Mouse (Mus musculus) CH12.LX (cell line): ENCODE results near the gene Tmem52. TPM values are rescaled to one million over a fixed set of nuclear protein-coding genes. Genes with fewer than 3 reads are reported as not detected.

Source experiments
- DNase-seq: peaks from one replicate; pipeline ENCODE4 v3.0.0-alpha.2; 2013; ENCODE audit errors: extremely low read depth
- H3K27ac ChIP-seq: 2 replicates; pipeline ENCODE4 v1.5.1; 2012; ENCODE audit warnings: low read depth, mild to moderate bottlenecking, control low read depth, moderate library complexity; ENCODE audit not compliant: insufficient read depth
- H3K27me3 ChIP-seq: replicated peaks from 2 replicates; pipeline ENCODE3; 2012; ENCODE audit warnings: inconsistent platforms
- H3K36me3 ChIP-seq, 2 experiments: replicated peaks in 1 of 2; 2 replicates each; pipeline versions ENCODE3 to v1.6.1; 2012; ENCODE audit warnings: inconsistent platforms in 1 of 2, low read length in 1 of 2, mild to moderate bottlenecking in 1 of 2, mixed read lengths in 1 of 2, moderate library complexity in 1 of 2; ENCODE audit not compliant: control insufficient read depth in 1 of 2, insufficient read depth in 1 of 2
- H3K4me1 ChIP-seq, 2 experiments: 2 replicates each; pipeline ENCODE4 v1.6.1; 2012; ENCODE audit warnings: inconsistent platforms in 1 of 2, moderate library complexity in 1 of 2; ENCODE audit not compliant: insufficient read depth in 2 of 2, control insufficient read depth in 1 of 2
- H3K4me2 ChIP-seq: 2 replicates; pipeline ENCODE4 v1.6.1; 2012; ENCODE audit warnings: low read depth, mild to moderate bottlenecking, control low read depth; ENCODE audit not compliant: poor library complexity, insufficient read depth, severe bottlenecking
- H3K4me3 ChIP-seq, 3 experiments: fragments of 150-350 bp in 1 of 3; sonication (generic) in 1 of 3; replicated peaks in 1 of 3; 2 replicates each; pipeline versions ENCODE3 to v1.5.1; 2011 to 2012; ENCODE audit warnings: low read depth in 2 of 3, low read length in 2 of 3, mild to moderate bottlenecking in 2 of 3, moderate library complexity in 2 of 3, control low read depth in 1 of 3, improper control_type of control experiment in 1 of 3, inconsistent platforms in 1 of 3, mixed read lengths in 1 of 3; ENCODE audit not compliant: poor library complexity in 1 of 3
- H3K79me2 ChIP-seq: replicated peaks from 2 replicates; pipeline ENCODE4 v1.6.1; 2012; ENCODE audit warnings: mild to moderate bottlenecking, moderate library complexity; ENCODE audit not compliant: control insufficient read depth, poor library complexity, insufficient read depth, severe bottlenecking; ENCODE audit errors: extremely low read depth
- H3K9ac ChIP-seq: 2 replicates; pipeline ENCODE4 v1.6.1; 2012; ENCODE audit warnings: low read depth, mild to moderate bottlenecking, control low read depth, moderate library complexity; ENCODE audit not compliant: insufficient read depth
- H3K9me3 ChIP-seq: replicated peaks from 2 replicates; pipeline ENCODE3; 2012; ENCODE audit warnings: low read length, inconsistent platforms, mixed read lengths
- BHLHE40 ChIP-seq: IDR thresholded peaks from 2 replicates; pipeline ENCODE4 v1.6.1; 2011; ENCODE audit warnings: mild to moderate bottlenecking, low read depth, low read length, improper control_type of control experiment
- CHD1 ChIP-seq: IDR thresholded peaks from 2 replicates; pipeline ENCODE4 v1.6.1; 2012; ENCODE audit warnings: low read depth, low read length, improper control_type of control experiment, inconsistent platforms
- CTCF ChIP-seq, 2 experiments: IDR thresholded peaks in 1 of 2; conservative IDR thresholded peaks in 1 of 2; 2 replicates each; pipeline ENCODE4 v1.5.1; 2011 to 2012; ENCODE audit warnings: low read depth in 2 of 2, low read length in 2 of 2, improper control_type of control experiment in 1 of 2, inconsistent platforms in 1 of 2, mild to moderate bottlenecking in 1 of 2, moderate library complexity in 1 of 2
- ELF1 ChIP-seq: IDR thresholded peaks from 2 replicates; pipeline ENCODE4 v1.6.1; 2014; ENCODE audit warnings: low read depth, mild to moderate bottlenecking, inconsistent platforms, low read length, improper control_type of control experiment
- ETS1 ChIP-seq: conservative IDR thresholded peaks from 2 replicates; pipeline ENCODE4 v1.6.1; 2012; ENCODE audit warnings: low read depth, mild to moderate bottlenecking, inconsistent platforms, low read length, improper control_type of control experiment, moderate library complexity
- GABPA ChIP-seq: IDR thresholded peaks from 2 replicates; pipeline ENCODE4 v1.6.1; 2012; ENCODE audit warnings: low read depth, low read length, improper control_type of control experiment, inconsistent platforms; ENCODE audit not compliant: insufficient replicate concordance
- IRF4 ChIP-seq: IDR thresholded peaks from 2 replicates; pipeline ENCODE4 v1.6.1; 2014; ENCODE audit warnings: low read depth, mild to moderate bottlenecking, inconsistent platforms, low read length, improper control_type of control experiment
- JUND ChIP-seq: conservative IDR thresholded peaks from 2 replicates; pipeline ENCODE4 v1.6.1; 2011; ENCODE audit warnings: low read depth, low read length, improper control_type of control experiment
- KAT2A ChIP-seq: IDR thresholded peaks from 2 replicates; pipeline ENCODE4 v1.6.1; 2012; ENCODE audit warnings: low read length, improper control_type of control experiment, inconsistent platforms; ENCODE audit not compliant: insufficient replicate concordance
- MAX ChIP-seq: IDR thresholded peaks from 2 replicates; pipeline ENCODE4 v1.6.1; 2011; ENCODE audit warnings: low read length, improper control_type of control experiment
- MYC ChIP-seq: IDR thresholded peaks from 2 replicates; pipeline ENCODE4 v1.6.1; 2011; ENCODE audit warnings: low read depth, mild to moderate bottlenecking, improper control_type of control experiment, low read length
- NRF1 ChIP-seq: IDR thresholded peaks from 2 replicates; pipeline ENCODE4 v1.6.1; 2014; ENCODE audit warnings: low read depth, mild to moderate bottlenecking, inconsistent platforms, low read length, improper control_type of control experiment, moderate library complexity
- PAX5 ChIP-seq: IDR thresholded peaks from 2 replicates; pipeline ENCODE4 v1.6.1; 2012; ENCODE audit warnings: low read length, inconsistent platforms, mixed read lengths
- POLR2A ChIP-seq: IDR thresholded peaks from 2 replicates; pipeline ENCODE4 v1.6.1; 2011; ENCODE audit warnings: low read depth, mild to moderate bottlenecking, improper control_type of control experiment, low read length
- POLR2AphosphoS2 ChIP-seq: IDR thresholded peaks from 2 replicates; pipeline ENCODE4 v1.6.1; 2011; ENCODE audit warnings: low read depth, low read length, improper control_type of control experiment
- RCOR1 ChIP-seq: conservative IDR thresholded peaks from 2 replicates; pipeline ENCODE4 v1.6.1; 2012; ENCODE audit warnings: low read depth, mild to moderate bottlenecking, inconsistent platforms, low read length, improper control_type of control experiment
- SMC3 ChIP-seq: IDR thresholded peaks from 2 replicates; pipeline ENCODE4 v1.6.1; 2011; ENCODE audit warnings: low read depth, low read length, improper control_type of control experiment
- TBP ChIP-seq: conservative IDR thresholded peaks from 2 replicates; pipeline ENCODE4 v1.6.1; 2011; ENCODE audit warnings: low read depth, low read length, improper control_type of control experiment
- TCF12 ChIP-seq: IDR thresholded peaks from 2 replicates; pipeline ENCODE4 v1.6.1; 2014; ENCODE audit warnings: low read depth, mild to moderate bottlenecking, inconsistent platforms, low read length, improper control_type of control experiment
- UBTF ChIP-seq: IDR thresholded peaks from 2 replicates; pipeline ENCODE4 v1.6.1; 2012; ENCODE audit warnings: low read depth, mild to moderate bottlenecking, inconsistent platforms, low read length, improper control_type of control experiment, moderate library complexity
- USF1 ChIP-seq: IDR thresholded peaks from 2 replicates; pipeline ENCODE4 v1.6.1; 2014; ENCODE audit warnings: low read depth, mild to moderate bottlenecking, inconsistent platforms, low read length, improper control_type of control experiment
- USF2 ChIP-seq: conservative IDR thresholded peaks from 2 replicates; pipeline ENCODE4 v1.6.1; 2011; ENCODE audit warnings: low read depth, low read length, improper control_type of control experiment
- ZC3H11A ChIP-seq: IDR thresholded peaks from 2 replicates; pipeline ENCODE4 v1.6.1; 2012; ENCODE audit warnings: low read depth, mild to moderate bottlenecking, inconsistent platforms, low read length, improper control_type of control experiment
- dilution Hi-C: fragments of 300-500 bp; cut with MboI; formaldehyde crosslinking; loops from 2 replicates; pipeline ENCODE4 v1.14.3; 2020; ENCODE audit warnings: low sequenced_read_pairs; ENCODE audit not compliant: extremely low pct_unique_long_range_greater_than_20kb, extremely low pct_ligation_motif_present
- in situ Hi-C: fragments of 300-500 bp; cut with MboI; formaldehyde crosslinking; loops from 3 replicates; pipeline ENCODE4 v1.14.3; 2019; ENCODE audit warnings: low sequenced_read_pairs, low pct_ligation_motif_present, low pct_unique_long_range_greater_than_20kb, mixed read lengths
- polyA plus RNA-seq: library from polyadenylated mRNA; unstranded; fragments of >175 nt; gene quantifications from 2 replicates; pipeline ENCODE4 v1.2.1, GENCODE M21; 2012; ENCODE audit warnings: low read depth; ENCODE audit not compliant: insufficient read length
- total RNA-seq, 2 experiments: library from RNA; depleted of rRNA; stranded (reverse); fragments of 300-350 nt in 1 of 2; fragments of >200 nt in 1 of 2; gene quantifications; 2 replicates each; pipeline ENCODE4 v1.2.3; 2012 to 2014

Gene Tmem52
- total and polyA plus RNA-seq, 3 experiments: 0.34 to 0.59 TPM; not detected in 1

GRCm38 (mm10) chr4:155469590-155470262 lies 812 bp downstream of the Tmem52 start:
- Histone ChIP-seq H3K27ac (no peak overlapping the region), H3K9me3 (peaks cover 4% of the 10 kb centered on the region), H3K36me3 (no peaks in the 10 kb centered on the region), H3K9ac (no peak overlapping the region), H3K27me3 (peaks cover 26% of the 10 kb centered on the region), H3K79me2 (no peaks in the 10 kb centered on the region), H3K4me2 (no peak overlapping the region), H3K4me1 (peaks cover 0 to 6% of the 10 kb centered on the region in 2 experiments; a peak in 2 of 4 replicates), H3K4me3 (no peak overlapping the region)
- no peak for TF ChIP-seq CHD1
- no peak for TF ChIP-seq ELF1
- no peak for TF ChIP-seq BHLHE40
- in situ Hi-C loops (no loop called here), dilution Hi-C loops (no loop called here)
- no peak for DNase-seq

- dilution Hi-C loops: no loop called here
- Histone ChIP-seq H3K9ac (no peak overlapping the region), H3K4me1 (peaks cover 0 to 6% of the 10 kb centered on the region in 2 experiments; a peak in 2 of 4 replicates), H3K9me3 (peaks cover 4% of the 10 kb centered on the region), H3K27ac (no peak overlapping the region), H3K36me3 (no peaks in the 10 kb centered on the region), H3K4me2 (no peak overlapping the region), H3K79me2 (no peaks in the 10 kb centered on the region), H3K27me3 (peaks cover 26% of the 10 kb centered on the region), H3K4me3 (no peak overlapping the region)
- no peak for TF ChIP-seq TCF12
- TF ChIP-seq TBP: no peak
- no peak for TF ChIP-seq USF2
- no peak for DNase-seq
- in situ Hi-C loops: no loop called here
Measured at GRCm38 (mm10) chr4:155470263-155470953, 1.5 kb downstream of the Tmem52 start.

GRCm38 (mm10) chr4:155470997-155471396 lies 2.1 kb downstream of the Tmem52 start:
- in situ Hi-C loops: no loop called here

More at GRCm38 (mm10) chr4:155470997-155471396, 2.1 kb downstream of the Tmem52 start:
- Histone ChIP-seq H3K9me3 (peaks cover 4% of the 10 kb centered on the region), H3K27ac (no peak overlapping the region), H3K4me2 (no peak overlapping the region), H3K79me2 (no peaks in the 10 kb centered on the region), H3K27me3 (peaks cover 24% of the 10 kb centered on the region), H3K4me3 (no peak overlapping the region), H3K9ac (no peak overlapping the region), H3K36me3 (no peaks in the 10 kb centered on the region), H3K4me1 (peaks cover 0 to 6% of the 10 kb centered on the region in 2 experiments; a peak in 2 of 4 replicates)
- no peak for DNase-seq
- dilution Hi-C loops: no loop called here
- TF ChIP-seq SMC3 (no peak), ZC3H11A (no peak), USF2 (no peak), GABPA (no peak), ETS1 (no peak), POLR2AphosphoS2 (no peak), PAX5 (no peak), JUND (no peak), CHD1 (no peak), UBTF (no peak), IRF4 (no peak), MYC (no peak), CTCF (conservative IDR thresholded peaks at IDR 0.05 in 1 of 2, IDR thresholded peaks at IDR 0.05 in 1 of 2; ENCODE audit: low read depth in 2 of 2, low read length in 2 of 2) (no peak), RCOR1 (no peak), BHLHE40 (no peak), KAT2A (no peak), MAX (no peak), NRF1 (no peak), USF1 (no peak), POLR2A (no peak)
